Mouse (Mus musculus): ENCODE results near the gene Dut. TPM values are rescaled to one million over a fixed set of nuclear protein-coding genes. Genes with fewer than 3 reads are reported as not detected.
A peak's percentile ranks its signal among the peaks of the same experiment; 100 is the strongest.

Dut gene
- 246 and 263 TPM in 2 replicates for total RNA-seq (2017)

- ATAC-seq (replicated peaks; ENCODE audit: low read depth, poor library complexity, severe bottlenecking) = peak; percentile 91
These were observed at the start of gene Dut for GRCm38 (mm10) chr2:125247108-125247961. Dut (plus strand) TSS chr2:125247190.

DNA sequence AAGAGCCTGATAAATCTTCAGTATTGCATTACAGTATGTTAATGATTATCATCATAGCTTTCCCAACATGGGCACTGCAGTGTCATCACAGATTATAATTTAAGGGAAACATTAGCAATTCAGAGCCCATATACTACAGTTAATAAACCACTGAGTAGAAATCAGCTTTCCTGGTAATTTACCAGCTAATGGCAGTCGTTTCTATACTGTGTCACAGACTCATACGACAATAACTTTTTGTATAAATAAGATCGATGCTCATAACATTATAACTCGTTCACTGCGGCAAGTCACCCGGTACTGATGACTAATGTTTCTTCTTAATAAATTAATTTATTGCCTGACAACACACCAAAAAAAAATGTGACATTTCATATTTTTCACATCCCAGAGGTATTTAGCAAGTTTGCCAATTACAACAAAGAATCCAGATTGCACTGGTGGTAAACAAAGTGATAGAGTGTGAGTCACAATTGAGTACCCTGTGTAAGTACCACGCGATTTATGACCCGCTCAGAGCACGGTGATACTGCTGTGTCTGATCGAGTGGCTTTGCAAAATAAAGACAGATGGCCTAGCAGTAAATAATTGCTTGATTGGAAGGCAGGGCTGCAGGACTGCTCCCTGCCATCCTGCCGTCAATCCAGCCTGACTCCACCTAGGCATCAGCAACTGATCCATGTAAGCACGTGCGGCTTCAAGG lies 37.9 kb upstream of the Dut start:
- ATAC-seq (replicated peaks; ENCODE audit: low read depth, poor library complexity, severe bottlenecking) = no peak

DNA sequence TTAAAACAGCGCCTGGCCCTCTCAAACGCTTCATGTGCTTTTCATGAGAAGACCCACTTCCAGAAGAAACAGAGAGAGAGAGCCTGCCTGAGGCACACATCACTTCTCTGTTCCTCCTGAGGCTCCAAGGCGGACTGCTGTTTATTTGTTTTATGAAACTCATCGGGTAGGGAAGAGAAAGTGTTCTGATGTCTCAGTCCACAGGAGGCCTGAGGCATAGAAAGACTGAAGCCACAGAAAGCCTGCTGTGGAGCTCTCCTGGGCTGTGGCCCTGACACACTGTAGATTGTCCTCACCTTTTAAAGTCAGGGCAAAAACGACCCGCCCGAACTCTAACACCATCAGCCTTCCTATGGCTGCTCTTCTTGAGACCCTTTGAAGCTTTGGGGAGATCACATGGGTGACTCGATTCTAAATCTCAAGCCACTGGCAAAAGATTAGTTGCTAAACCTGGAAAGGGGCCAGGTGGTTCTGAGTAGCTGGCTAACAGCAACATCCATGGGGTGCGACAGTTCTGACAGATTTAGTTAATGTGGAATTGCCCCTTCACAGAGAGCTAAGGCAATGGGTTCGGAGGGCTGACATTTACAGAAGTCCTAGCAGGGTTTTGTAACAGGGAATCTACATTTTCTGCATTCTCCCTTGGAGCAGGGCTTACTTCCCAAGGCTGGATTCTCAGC lies 35.0 kb upstream of the Dut start:
- ATAC-seq (replicated peaks; ENCODE audit: low read depth, poor library complexity, severe bottlenecking) = no peak

DNA sequence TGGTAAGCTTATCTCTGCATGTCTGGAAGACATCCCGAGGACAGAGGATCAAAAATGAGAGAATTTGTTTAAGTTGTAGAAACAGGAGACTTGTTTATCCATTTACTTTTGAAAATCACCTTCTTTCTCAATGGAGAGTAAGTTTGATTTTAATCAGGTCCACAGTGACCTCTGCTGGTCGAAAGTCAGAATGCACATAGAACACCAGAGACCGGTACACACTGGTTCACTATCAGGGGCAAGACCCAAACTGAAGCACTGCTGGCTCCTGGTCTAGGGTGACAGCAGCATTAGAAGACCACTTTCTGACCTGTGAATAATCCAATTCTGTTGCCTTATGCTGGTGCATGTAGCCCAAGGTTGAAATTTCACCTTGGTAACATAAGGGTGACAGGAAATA lies 32.4 kb upstream of the Dut start:
- peak; percentile 90 for ATAC-seq (replicated peaks; ENCODE audit: low read depth, poor library complexity, severe bottlenecking)

DNA sequence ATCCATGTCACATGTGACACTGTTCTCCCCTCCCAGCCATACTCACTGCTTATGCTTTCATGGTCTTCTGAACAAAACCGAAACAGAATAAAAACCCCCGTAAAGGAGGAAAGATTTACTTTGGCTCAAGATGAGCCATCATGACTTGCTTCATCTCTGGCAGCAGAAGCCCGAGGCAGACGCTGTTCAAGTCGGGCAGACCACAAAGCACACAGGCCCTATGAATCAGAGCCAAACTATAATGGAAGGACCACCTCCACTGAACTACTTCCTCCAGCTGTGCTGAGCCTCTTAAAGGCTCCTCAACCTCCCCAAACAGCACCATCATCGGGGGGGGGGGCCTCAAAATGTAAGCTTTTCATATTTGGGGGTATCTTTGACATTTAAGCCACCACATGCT lies 29.7 kb upstream of the Dut start:
- no peak for ATAC-seq (replicated peaks; ENCODE audit: low read depth, poor library complexity, severe bottlenecking)

DNA sequence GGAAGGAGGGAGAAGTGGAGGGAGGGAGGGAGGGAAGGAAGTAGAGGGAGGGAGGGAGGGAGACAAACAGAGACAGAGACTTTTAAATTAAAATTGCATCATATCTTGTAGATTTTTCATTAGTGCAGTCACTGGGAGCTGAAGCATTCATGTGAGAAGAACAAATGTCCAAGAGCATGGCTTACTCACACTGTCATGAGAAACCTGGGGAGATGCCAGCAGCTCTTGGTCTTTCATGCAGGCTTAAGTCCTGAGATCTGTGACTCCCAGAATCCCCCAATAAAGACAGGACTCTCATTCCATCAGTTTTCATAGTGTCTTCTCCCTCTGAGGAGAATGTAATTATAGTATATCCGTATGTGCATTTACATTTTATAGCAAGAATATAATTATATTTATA lies 28.4 kb upstream of the Dut start:
- ATAC-seq (replicated peaks; ENCODE audit: low read depth, poor library complexity, severe bottlenecking) = no peak

DNA sequence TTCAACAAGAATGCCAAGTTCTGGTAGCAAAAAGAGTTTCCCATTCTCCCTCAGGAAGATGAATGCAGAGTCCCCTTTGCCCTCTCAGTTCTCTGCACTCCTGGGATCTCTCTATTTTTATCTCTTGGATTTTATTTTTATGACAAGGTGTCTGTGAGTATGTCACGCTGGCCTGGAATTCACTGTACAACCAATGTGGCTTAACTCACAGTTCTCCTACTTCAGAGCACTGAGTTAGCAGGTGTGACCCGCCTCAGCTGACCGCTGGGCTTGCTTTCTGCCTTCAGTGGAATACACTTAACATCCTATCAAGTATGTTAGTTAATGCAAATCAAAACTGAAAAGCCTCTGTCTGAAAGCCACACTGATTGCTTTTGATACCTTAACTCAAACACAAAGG lies 27.7 kb upstream of the Dut start:
- no peak for ATAC-seq (replicated peaks; ENCODE audit: low read depth, poor library complexity, severe bottlenecking)

DNA sequence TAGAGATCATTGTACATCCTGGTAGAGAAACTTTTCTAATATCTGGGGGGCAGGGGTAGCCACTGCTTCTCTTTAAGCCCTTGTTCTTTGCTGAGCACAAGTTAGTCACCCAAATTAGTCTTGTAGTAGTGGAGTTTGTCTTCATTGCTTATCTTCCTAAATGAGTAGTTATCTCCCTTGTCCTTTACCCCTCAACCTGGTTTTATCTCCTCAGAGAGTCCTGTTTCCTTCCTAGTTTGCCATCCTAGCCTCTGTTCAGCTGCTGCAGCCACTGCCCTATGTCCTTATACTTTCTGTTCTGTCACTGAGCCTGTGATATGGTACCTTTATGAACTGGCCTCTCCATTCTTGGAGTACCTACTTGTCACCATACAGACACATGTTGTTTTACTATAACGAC lies 25.3 kb upstream of the Dut start:
- ATAC-seq (replicated peaks; ENCODE audit: low read depth, poor library complexity, severe bottlenecking) = no peak

DNA sequence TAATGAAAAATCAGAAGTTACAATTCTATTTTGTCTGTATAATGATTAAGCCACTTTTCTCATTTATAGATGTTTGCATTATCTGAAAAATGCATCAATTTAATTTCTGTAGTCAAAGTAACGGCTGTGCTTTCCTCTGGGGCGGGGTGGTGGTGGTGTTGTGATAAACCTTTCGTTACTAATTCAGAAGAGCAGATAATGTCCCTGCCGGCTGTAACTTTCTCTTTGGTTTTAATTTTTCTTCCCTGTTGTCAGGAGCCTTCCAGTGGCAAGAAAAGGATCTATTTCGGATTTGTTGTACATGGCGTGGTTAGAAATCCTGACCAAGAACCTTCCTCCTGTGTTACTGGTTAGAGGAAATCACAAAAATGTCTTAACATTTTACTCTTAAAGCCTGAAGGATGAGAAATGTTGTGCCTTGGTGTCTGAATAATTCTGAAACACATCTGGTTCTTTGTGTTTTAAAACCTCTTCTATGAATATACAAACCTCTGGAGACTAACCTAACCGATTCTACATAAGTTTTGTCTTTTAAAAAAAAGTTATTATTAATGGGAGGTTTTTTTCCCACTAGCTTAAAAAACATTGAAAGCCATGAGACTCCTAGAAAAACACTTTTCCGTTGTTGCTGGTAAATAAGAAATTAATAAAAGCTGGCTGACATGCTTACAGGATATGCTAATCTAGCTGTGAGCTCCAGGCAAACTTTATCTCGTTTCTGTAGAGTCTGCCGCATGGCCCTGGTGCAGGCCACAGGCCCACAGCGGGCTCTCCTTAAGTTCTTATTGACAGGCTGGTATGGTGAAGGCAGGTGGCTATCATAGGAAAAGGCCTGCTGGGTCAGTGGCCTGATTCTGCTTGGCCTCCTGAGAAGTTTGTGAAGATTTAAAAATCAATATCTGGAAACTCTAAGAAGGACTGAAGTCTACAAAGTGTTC lies 18.2 kb upstream of the Dut start:
- ATAC-seq (replicated peaks; ENCODE audit: low read depth, poor library complexity, severe bottlenecking) = no peak; the same call in 1 of the 2 replicates

- no peak for ATAC-seq (replicated peaks; ENCODE audit: low read depth, poor library complexity, severe bottlenecking)
These were observed 14.8 kb upstream of the Dut start for GRCm38 (mm10) chr2:125232183-125232582.

GRCm38 (mm10) chr2:125233537-125233936 lies 13.5 kb upstream of the Dut start:
- no peak for ATAC-seq (replicated peaks; ENCODE audit: low read depth, poor library complexity, severe bottlenecking)

GRCm38 (mm10) chr2:125234049-125234448 lies 12.9 kb upstream of the Dut start:
- ATAC-seq (replicated peaks; ENCODE audit: low read depth, poor library complexity, severe bottlenecking) = no peak

- no peak for ATAC-seq (replicated peaks; ENCODE audit: low read depth, poor library complexity, severe bottlenecking)
These were observed 1.3 kb upstream of the Dut start for GRCm38 (mm10) chr2:125245545-125246285.

- ATAC-seq (replicated peaks; ENCODE audit: low read depth, poor library complexity, severe bottlenecking) = no peak
These were observed 321 bp upstream of the Dut start for GRCm38 (mm10) chr2:125246669-125247068.

DNA sequence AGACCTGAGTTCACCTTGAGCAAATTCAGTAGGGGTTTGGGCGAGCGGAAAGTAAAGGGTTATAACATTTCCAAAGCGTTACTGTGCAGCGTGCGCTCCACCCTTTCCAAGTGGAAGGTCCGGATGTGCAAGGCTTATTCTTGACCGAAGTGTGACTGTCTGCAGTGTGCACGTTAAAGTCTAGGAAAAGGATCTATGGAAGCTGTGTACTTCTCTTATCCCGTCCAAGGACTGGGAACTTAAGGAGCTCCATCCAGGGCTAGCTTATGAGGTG lies 909 bp downstream of the Dut start:
- ATAC-seq (replicated peaks; ENCODE audit: low read depth, poor library complexity, severe bottlenecking) = no peak

GRCm38 (mm10) chr2:125248256-125248655 lies 1.3 kb downstream of the Dut start:
- ATAC-seq (replicated peaks; ENCODE audit: low read depth, poor library complexity, severe bottlenecking) = no peak

DNA sequence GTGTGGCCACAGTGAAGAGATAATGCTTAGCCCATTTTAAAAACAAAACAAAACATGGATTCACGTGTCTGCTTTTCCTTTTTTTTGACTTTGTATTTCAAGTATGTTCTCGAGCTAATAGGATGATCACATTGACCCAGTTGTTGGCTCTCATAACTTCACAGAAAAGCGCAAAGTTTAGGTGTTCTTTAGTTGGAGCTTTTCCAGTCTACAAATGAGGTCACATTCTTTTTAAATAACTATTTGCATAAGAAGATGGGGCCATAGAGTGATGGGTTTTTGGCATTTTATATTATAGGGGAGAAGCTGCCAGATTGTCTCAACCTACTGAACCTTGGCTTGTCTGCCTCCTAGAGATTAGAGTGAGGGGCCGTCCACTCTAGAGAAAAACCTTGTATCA lies 2.3 kb downstream of the Dut start:
- no peak for ATAC-seq (replicated peaks; ENCODE audit: low read depth, poor library complexity, severe bottlenecking)

GRCm38 (mm10) chr2:125249874-125250273 lies 2.9 kb downstream of the Dut start:
- no peak for ATAC-seq (replicated peaks; ENCODE audit: low read depth, poor library complexity, severe bottlenecking)

GRCm38 (mm10) chr2:125251781-125252180 lies 4.8 kb downstream of the Dut start:
- ATAC-seq (replicated peaks; ENCODE audit: low read depth, poor library complexity, severe bottlenecking) = no peak

All from common myeloid progenitor, adult 5-6 weeks (primary cell).